Mouse (Mus musculus): ENCODE results near the gene Fam114a1.

- TF ChIP-seq ZC3H11A (IDR thresholded peaks at IDR 0.05; ENCODE audit: borderline replicate concordance, low read depth, low read length), result no peak
- TF ChIP-seq CHD2 (IDR thresholded peaks at IDR 0.05; ENCODE audit: low read depth, low read length), result no peak
- TF ChIP-seq ZNF384 (IDR thresholded peaks at IDR 0.05; ENCODE audit: low read depth, low read length), result no peak
- TF ChIP-seq MAFK (IDR thresholded peaks at IDR 0.05; ENCODE audit: insufficient read depth, low read depth, low read length), result no peak
- TF ChIP-seq HCFC1 (IDR thresholded peaks at IDR 0.05; ENCODE audit: borderline replicate concordance, insufficient read depth, low read length), result no peak
These were observed 87.7 kb downstream of the Fam114a1 start for GRCm38 (mm10) chr5:65057596-65057995.
